Mouse (Mus musculus): ENCODE measurements around the gene Vps13a. TPM values are rescaled to one million over a fixed set of nuclear protein-coding genes. Genes with fewer than 3 reads are reported as not detected.
"Not testable (repeated sequence)": the region's sequence is repeated elsewhere in the genome, so short reads cannot be mapped to it uniquely, and the experiment has no call there.

Gene Vps13a
- 10 to 100 TPM; 11.8 to 12.9 TPM for total RNA-seq (2021)
- long read RNA-seq, experiment 1: 0 reads
- long read RNA-seq, experiment 2: 0 reads

- DNase-seq: peak; percentile 88
- intact Hi-C loops (cut with DNase I; ENCODE audit: low total_unique reads): no loop called here
These were observed at the start of gene Vps13a for GRCm38 (mm10) chr19:16780790-16781384. TSS of gene Vps13a (minus strand) at chr19:16780933.

- intact Hi-C loops (cut with DNase I; ENCODE audit: low total_unique reads): no loop called here
- DNase-seq: no peak
These were observed 46.9 kb upstream of the Vps13a start for GRCm38 (mm10) chr19:16827657-16828056.

- DNase-seq: no peak
- intact Hi-C loops (cut with DNase I; ENCODE audit: low total_unique reads): no loop called here
These were observed 44.5 kb upstream of the Vps13a start for GRCm38 (mm10) chr19:16825228-16825627.

- intact Hi-C loops (cut with DNase I; ENCODE audit: low total_unique reads): no loop called here
- no peak for DNase-seq
These were observed 34.1 kb upstream of the Vps13a start for GRCm38 (mm10) chr19:16814848-16815247.

GRCm38 (mm10) chr19:16813306-16813705 lies 32.6 kb upstream of the Vps13a start:
- DNase-seq: no peak
- intact Hi-C loops (cut with DNase I; ENCODE audit: low total_unique reads): no loop called here

GRCm38 (mm10) chr19:16812072-16812608 lies 31.4 kb upstream of the Vps13a start:
- intact Hi-C loops (cut with DNase I; ENCODE audit: low total_unique reads): no loop called here
- no peak for DNase-seq

- no peak for DNase-seq
- intact Hi-C loops (cut with DNase I; ENCODE audit: low total_unique reads): loop anchor here (5.0 to 10.0 kb wide), 2 partner anchors 180 to 227 kb away; no protein-coding TSS in a partner anchor
These were observed 24.4 kb upstream of the Vps13a start for GRCm38 (mm10) chr19:16805102-16805501.

GRCm38 (mm10) chr19:16804578-16804977 lies 23.8 kb upstream of the Vps13a start:
- intact Hi-C loops (cut with DNase I; ENCODE audit: low total_unique reads): loop anchor here (10.0 kb wide), 1 partner anchor 180 kb away; no protein-coding TSS in a partner anchor
- no peak for DNase-seq

- intact Hi-C loops (cut with DNase I; ENCODE audit: low total_unique reads): loop anchor here (10.0 kb wide), 1 partner anchor 182 kb away; no protein-coding TSS in a partner anchor
- DNase-seq: no peak
These were observed 22.0 kb upstream of the Vps13a start for GRCm38 (mm10) chr19:16802707-16803106.

GRCm38 (mm10) chr19:16802123-16802522 lies 21.4 kb upstream of the Vps13a start:
- DNase-seq: no peak
- intact Hi-C loops (cut with DNase I; ENCODE audit: low total_unique reads): loop anchor here (10.0 kb wide), 1 partner anchor 183 kb away; no protein-coding TSS in a partner anchor

- intact Hi-C loops (cut with DNase I; ENCODE audit: low total_unique reads): no loop called here
- no peak for DNase-seq
These were observed 17.2 kb upstream of the Vps13a start for GRCm38 (mm10) chr19:16797923-16798322.

- DNase-seq; intact Hi-C loops (cut with DNase I; ENCODE audit: low total_unique reads): not testable (repeated sequence)
These were observed 13.8 kb upstream of the Vps13a start for GRCm38 (mm10) chr19:16794486-16794885.

GRCm38 (mm10) chr19:16789930-16790329 lies 9.2 kb upstream of the Vps13a start:
- DNase-seq: no peak
- intact Hi-C loops (cut with DNase I; ENCODE audit: low total_unique reads): no loop called here

GRCm38 (mm10) chr19:16784879-16785278 lies 4.1 kb upstream of the Vps13a start:
- intact Hi-C loops (cut with DNase I; ENCODE audit: low total_unique reads): no loop called here
- DNase-seq: no peak

GRCm38 (mm10) chr19:16781406-16782019 lies 780 bp upstream of the Vps13a start:
- no peak for DNase-seq
- intact Hi-C loops (cut with DNase I; ENCODE audit: low total_unique reads): no loop called here

GRCm38 (mm10) chr19:16780251-16780783 lies 416 bp downstream of the Vps13a start:
- intact Hi-C loops (cut with DNase I; ENCODE audit: low total_unique reads): no loop called here
- peak; percentile 33 for DNase-seq

GRCm38 (mm10) chr19:16779786-16780185 lies 947 bp downstream of the Vps13a start:
- intact Hi-C loops (cut with DNase I; ENCODE audit: low total_unique reads): no loop called here
- DNase-seq: no peak

- DNase-seq: no peak
- intact Hi-C loops (cut with DNase I; ENCODE audit: low total_unique reads): no loop called here
These were observed 1.5 kb downstream of the Vps13a start for GRCm38 (mm10) chr19:16779281-16779680.

- intact Hi-C loops (cut with DNase I; ENCODE audit: low total_unique reads): no loop called here
- DNase-seq: no peak
These were observed 2.2 kb downstream of the Vps13a start for GRCm38 (mm10) chr19:16778578-16778977.

- no peak for DNase-seq
- intact Hi-C loops (cut with DNase I; ENCODE audit: low total_unique reads): no loop called here
These were observed 2.8 kb downstream of the Vps13a start for GRCm38 (mm10) chr19:16777901-16778300.
